9 mouse cellular contexts compared by ENCODE assay signal in the genomic region with DNA sequence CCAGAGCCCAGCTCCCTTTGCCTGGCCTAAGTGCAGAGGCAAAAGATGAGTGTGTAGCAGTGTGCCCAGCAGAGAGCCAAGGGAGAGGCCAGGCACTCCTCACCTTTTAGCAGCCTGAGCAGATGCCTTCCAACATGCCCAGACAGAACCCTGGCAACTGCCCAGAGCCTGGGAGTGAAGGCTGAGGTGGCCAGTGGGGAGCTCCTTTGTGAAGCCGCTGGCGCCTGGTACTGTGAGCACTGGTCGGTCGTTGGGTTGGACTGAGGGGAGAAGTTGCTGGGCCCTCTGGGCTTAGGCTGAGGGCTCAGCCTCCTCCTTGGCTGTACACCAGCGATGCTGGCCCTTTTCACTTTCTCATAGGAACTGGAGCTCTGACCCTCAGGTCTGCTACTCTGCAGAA. TPM values are rescaled to one million over a fixed set of nuclear protein-coding genes. Genes with fewer than 3 reads are reported as not detected.
DNase-seq lines count a peak whose midpoint lies in the region; ATAC-seq lines count a peak whose summit lies in the region.
"Had no signal": no experiment of that assay in that cellular context is flagged by ENCODE, and none has a peak within 500 bp of the region (broad histone marks: within the 10 kb centered on the region; RNA-seq: fewer than 3 reads in every experiment).

No protein-coding gene starts in this region.

- H3K9me3 ChIP-seq in intestine, embryonic 16.5 days (ENCODE audit: control insufficient read depth, low read length) = no peaks in the 10 kb centered on the region
- no peaks in the 10 kb centered on the region for H3K9me3 ChIP-seq in midbrain, embryonic 12.5 days
- H3K9me3 ChIP-seq: G1E had no signal

- no peak for ATAC-seq in intestine, embryonic 16.5 days
- no peak for ATAC-seq in midbrain, embryonic 12.5 days (ENCODE audit: low FRiP score, low read depth)

- WGBS in intestine, embryonic 16.5 days = 52% methylated on average over 5 of the region's 5 CpGs
- 36% methylated on average over 5 of the region's 5 CpGs for WGBS in midbrain, embryonic 12.5 days

- H3K27ac ChIP-seq in intestine, embryonic 16.5 days (ENCODE audit: low read length) = no peak overlapping the region
- H3K27ac ChIP-seq in midbrain, embryonic 12.5 days (replicated peaks) = 0 out of 2 replicates have a peak overlapping the region, but pooled peaks have one; percentile 15

- H3K27me3 ChIP-seq in intestine, embryonic 16.5 days (replicated peaks; ENCODE audit: control insufficient read depth, insufficient read depth, low read length) = no peaks in the 10 kb centered on the region
- H3K27me3 ChIP-seq in midbrain, embryonic 12.5 days = 0 out of 2 replicates have a peak, but pooled peaks cover 3% of the 10 kb centered on the region

- no peak overlapping the region for H3K4me3 ChIP-seq in intestine, embryonic 16.5 days (ENCODE audit: low read length)
- no peak overlapping the region for H3K4me3 ChIP-seq in midbrain, embryonic 12.5 days

- peak; percentile 38 for DNase-seq in kidney, adult 11 months
- no peak for DNase-seq in kidney, adult 18-20 months
- DNase-seq in cerebellum, adult 11-12 months = peak; percentile 47
- DNase-seq in gastrocnemius, postnatal 10 days = peak; percentile 71
- peak; percentile 37 for DNase-seq in urinary bladder, postnatal 10 days (ENCODE audit: low spot score)
- no peak for DNase-seq in retina, postnatal 1 day

- H3K36me3 ChIP-seq in intestine, embryonic 16.5 days (ENCODE audit: control insufficient read depth, insufficient read depth, low read length) = no peaks in the 10 kb centered on the region
- no peaks in the 10 kb centered on the region for H3K36me3 ChIP-seq in midbrain, embryonic 12.5 days
- H3K36me3 ChIP-seq: G1E had no signal

- peak overlapping the region; percentile 29; the same call in 1 of the 2 replicates for H3K9ac ChIP-seq in intestine, embryonic 16.5 days (ENCODE audit: low read depth, low read length)
- H3K9ac ChIP-seq in midbrain, embryonic 12.5 days (replicated peaks) = no peak overlapping the region

- H3K4me1 ChIP-seq in intestine, embryonic 16.5 days (ENCODE audit: control insufficient read depth, insufficient read depth, low read length) = peaks cover 25% of the 10 kb centered on the region
- H3K4me1 ChIP-seq in midbrain, embryonic 12.5 days = peaks cover 17% of the 10 kb centered on the region

- H3K4me2 ChIP-seq in intestine, embryonic 16.5 days (ENCODE audit: low read depth, low read length) = no peak overlapping the region
- no peak overlapping the region for H3K4me2 ChIP-seq in midbrain, embryonic 12.5 days (replicated peaks)

RNA-seq across cellular contexts. Expression of a gene that starts 5.1 kb away (rescaled TPM):
- total RNA-seq in gastrocnemius, postnatal 10 days (2021) = 100 to 1,000 TPM; 408 to 423 TPM
- 244 and 257 TPM in 2 replicates for polyA plus RNA-seq in intestine, embryonic 16.5 days (2015; fragmentation: Nextera tagmentation; extraction: Ambion mirVana)
- polyA plus RNA-seq in midbrain, embryonic 12.5 days (2016; fragmentation: Nextera tagmentation; extraction: Ambion mirVana) = 189 and 199 TPM in 2 replicates

RNA-seq across cellular contexts. Expression of a gene that starts 31.4 kb away (rescaled TPM):
- total RNA-seq in gastrocnemius, postnatal 10 days (2021) = under 1 TPM; 0.54 to 0.92 TPM
- 0.04 and 0.07 TPM in 2 replicates for polyA plus RNA-seq in intestine, embryonic 16.5 days (2015; fragmentation: Nextera tagmentation; extraction: Ambion mirVana)
- 0.43 and 0.61 TPM in 2 replicates for polyA plus RNA-seq in midbrain, embryonic 12.5 days (2016; fragmentation: Nextera tagmentation; extraction: Ambion mirVana)
- polyA plus RNA-seq: G1E had no signal

RNA-seq across cellular contexts. Expression of a gene that starts 57.3 kb away (rescaled TPM):
- total RNA-seq in gastrocnemius, postnatal 10 days (2021) = 10 to 100 TPM; 10.7 to 13.9 TPM
- polyA plus RNA-seq in intestine, embryonic 16.5 days (2015; fragmentation: Nextera tagmentation; extraction: Ambion mirVana) = 7.8 and 8.2 TPM in 2 replicates
- polyA plus RNA-seq in midbrain, embryonic 12.5 days (2016; fragmentation: Nextera tagmentation; extraction: Ambion mirVana) = 27.1 and 28.2 TPM in 2 replicates
- polyA plus RNA-seq: G1E had no signal

Comparison
In these comparisons a context has a peak if more than half of its experiments do, and no peak if none do; other contexts are left out.
1. DNase-seq: peak in kidney, adult 11 months (single experiment), cerebellum, adult 11-12 months (single experiment), gastrocnemius, postnatal 10 days (single experiment) and urinary bladder, postnatal 10 days (single experiment); none in kidney, adult 18-20 months (single experiment) and retina, postnatal 1 day (single experiment).